Mouse (Mus musculus): ENCODE measurements around the gene Sptbn4.

- no peak for TF ChIP-seq CTCF (IDR thresholded peaks at IDR 0.05; ENCODE audit: control insufficient read depth, insufficient read depth, insufficient read length)
- TF ChIP-seq USF1 (IDR thresholded peaks at IDR 0.05; ENCODE audit: low read depth): no peak
- TF ChIP-seq MAX (IDR thresholded peaks at IDR 0.05): peak; percentile 14
- TF ChIP-seq MYOG (IDR thresholded peaks at IDR 0.05; ENCODE audit: control insufficient read depth, extremely low read depth, insufficient read length): no peak
These were observed 25.8 kb upstream of the Sptbn4 start, which contains the start of gene Sertad3 for GRCm38 (mm10) chr7:27473156-27473834.

Measured in C2C12 (cell line).